Mouse (Mus musculus) embryo, embryonic 11.5 days (tissue): Measurements from ENCODE around the gene Gm28043.

Source experiments
- DNase-seq: peaks from one replicate; pipeline ENCODE4 v3.0.0-alpha.2; 2012; ENCODE audit warnings: low read depth, low spot score

Gm28043 gene

DNA sequence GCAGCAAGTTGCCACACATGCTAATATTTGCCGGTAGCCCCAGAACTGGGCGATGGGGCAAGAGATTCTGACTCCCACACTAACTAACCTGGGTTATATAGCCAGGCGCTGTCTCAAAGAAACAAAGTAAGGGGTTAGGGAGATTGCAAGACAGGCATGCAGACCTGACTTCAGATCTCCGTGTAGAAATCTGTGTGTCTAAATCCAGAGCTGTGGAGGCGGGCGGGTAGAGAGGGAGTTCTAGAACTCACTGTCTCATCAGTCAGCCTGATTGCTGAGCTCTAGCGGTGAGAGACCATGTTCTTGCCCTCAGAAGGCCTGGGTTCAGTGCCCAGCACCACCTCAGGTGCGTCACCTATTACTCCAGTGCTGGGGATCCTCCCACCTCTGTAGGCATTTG, 8.8 kb downstream of the Gm28043 start:
- no peak for DNase-seq

DNA sequence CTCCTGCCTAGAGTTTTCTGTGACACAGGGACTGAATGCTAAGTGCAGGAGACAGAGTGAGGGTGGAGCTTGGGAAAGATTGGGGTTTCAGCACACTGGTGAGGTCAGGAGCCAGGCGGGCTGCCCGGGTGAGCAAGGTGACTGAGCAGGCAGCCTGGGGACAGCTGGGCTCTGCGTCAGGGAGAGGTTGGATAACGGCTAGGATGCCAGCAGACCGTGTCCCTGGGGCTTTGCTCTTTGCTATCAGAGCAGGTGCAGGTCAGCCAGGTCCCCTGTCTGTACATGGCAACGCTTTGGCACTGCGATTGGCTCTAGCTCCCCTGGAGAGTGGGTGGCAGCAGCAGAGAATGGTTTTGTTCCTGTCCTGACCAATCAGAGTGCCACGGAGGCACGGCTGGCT, 12.6 kb downstream of the Gm28043 start:
- DNase-seq = no peak

DNA sequence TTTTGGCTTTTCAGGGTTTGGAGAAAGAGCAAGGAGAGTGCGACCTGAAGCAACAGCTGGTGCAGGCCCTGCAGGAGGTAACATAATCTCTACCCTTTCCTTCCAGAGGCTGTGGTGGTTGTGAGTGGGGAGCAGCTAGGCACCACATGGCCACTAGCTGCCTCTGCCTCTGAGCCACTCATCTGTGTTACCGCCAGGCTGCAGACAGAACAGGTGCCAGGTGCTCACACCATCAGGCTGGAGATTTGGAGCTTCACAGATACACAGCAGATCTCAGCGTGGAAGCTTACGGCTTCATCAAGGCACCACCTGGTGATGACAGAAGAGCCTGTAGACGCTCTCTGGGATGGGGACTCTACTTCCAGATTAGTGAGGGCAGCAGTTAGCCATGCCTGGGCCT, 14.3 kb downstream of the Gm28043 start:
- no peak for DNase-seq

DNA sequence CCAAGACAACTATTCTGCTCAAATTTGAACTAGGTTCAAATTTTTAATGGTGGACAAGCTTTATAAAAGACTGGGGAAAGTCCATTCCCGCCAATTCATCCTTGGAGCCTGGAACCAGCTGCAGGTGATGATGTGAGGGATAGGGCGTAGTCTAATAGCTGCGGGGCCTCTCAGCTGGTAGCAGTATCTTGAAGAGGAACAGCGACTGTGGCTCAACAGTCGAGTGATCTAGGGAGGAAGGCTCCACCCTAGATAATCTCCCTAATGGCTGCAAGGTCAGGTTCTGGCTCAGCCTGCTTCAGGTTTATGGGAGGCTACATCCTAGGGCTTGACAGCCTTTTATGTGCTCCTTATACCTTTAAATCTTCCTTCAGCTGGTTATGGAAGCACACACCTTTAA, 14.9 kb downstream of the Gm28043 start:
- DNase-seq = no peak

DNA sequence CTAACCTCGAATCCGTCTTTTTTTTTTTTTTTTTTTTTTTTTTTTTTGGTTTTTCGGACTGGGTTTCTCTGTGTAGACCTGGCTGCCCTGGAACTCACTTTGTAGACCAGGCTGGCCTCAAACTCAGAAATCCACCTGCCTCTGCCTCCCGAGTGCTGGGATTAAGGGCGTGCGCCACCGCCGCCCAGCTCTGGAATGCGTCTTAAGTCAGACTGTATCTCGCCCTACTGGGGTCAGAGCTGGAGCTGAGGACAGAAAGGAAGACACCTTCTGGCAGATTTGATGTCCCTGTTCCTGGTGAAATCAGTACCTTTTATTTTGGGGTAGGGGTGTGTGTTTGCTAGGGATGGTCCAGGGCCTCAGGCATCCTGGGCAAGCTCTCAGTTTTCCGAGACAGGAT, 17.6 kb downstream of the Gm28043 start:
- no peak for DNase-seq

DNA sequence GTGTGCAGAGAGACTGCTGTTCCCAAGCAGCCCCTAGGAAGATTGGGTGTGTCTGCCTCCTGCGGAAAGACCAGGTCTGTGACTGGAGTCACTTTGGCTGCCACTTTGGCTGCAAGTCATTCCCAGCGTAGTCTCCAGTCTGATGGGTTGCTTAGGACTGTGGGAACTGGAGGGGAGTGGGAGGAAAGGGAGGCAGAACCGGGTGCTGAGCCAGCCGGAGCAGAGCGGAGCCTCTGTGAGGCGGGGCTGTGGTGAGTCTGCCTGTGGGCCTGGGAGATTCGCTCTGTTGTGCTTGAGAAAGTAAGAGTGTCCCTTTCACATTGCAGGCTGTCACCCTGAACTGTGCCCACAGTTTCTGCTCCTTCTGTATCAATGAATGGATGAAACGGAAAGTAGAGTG, 20.8 kb downstream of the Gm28043 start:
- no peak for DNase-seq

DNA sequence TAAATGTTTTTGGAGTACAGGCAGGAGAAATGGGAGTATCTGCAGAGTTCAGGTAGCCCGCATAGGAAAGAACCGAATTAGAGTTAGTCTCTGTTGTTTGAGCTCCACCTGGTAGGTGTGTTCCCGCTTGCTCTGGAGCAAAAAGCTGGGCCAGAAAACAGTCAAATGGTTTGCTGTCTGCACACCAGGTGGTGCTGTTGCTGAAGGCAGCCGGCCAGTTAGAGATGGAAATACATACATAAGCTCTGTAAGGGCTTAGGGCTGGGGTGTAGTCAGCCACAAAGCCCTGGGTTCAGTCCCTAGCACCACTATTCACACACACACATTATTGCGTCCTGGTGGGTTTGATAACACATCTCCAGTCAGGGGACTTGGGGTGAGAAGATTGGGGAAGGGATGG, 21.4 kb downstream of the Gm28043 start:
- DNase-seq = no peak

DNA sequence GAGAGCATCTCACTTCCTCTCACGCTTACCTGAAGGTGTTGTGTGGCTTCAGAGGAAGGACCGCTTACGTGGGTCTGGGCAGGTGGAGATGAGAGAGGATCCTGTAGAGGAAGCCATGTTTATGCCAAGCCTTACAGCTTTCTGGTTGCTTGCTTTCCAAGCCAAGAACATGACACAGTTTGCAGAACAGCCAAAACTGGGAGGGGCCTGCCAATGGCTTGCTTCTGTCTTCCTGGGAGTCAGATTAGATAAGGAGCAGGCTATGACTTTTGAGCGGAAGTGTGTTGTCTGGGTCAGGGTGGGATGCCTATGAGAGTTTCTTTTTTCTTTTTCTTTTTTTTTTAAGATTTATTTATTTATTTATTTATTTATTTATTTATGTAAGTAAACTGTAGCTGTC, 22.7 kb downstream of the Gm28043 start:
- no peak for DNase-seq

DNA sequence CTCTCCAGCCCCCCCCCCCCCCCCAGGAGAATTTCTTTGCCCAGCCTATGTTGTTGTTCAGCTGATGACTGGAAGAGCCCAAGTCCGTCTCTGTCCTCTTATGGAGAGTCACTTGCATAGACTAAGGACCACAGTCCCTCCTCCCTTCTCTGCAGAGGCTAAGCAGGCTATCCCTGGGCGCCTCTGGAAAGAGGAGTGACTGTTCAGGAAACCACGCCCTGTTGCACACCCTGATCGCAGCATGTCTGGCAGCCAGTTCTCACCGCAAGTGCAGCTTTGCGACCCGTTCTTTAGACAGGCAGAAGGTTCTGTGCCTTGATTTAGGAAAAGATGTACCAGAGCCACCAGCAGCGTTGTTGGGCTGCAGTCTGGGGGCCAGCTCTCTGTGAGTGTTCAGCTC, 23.2 kb downstream of the Gm28043 start:
- DNase-seq = no peak

DNA sequence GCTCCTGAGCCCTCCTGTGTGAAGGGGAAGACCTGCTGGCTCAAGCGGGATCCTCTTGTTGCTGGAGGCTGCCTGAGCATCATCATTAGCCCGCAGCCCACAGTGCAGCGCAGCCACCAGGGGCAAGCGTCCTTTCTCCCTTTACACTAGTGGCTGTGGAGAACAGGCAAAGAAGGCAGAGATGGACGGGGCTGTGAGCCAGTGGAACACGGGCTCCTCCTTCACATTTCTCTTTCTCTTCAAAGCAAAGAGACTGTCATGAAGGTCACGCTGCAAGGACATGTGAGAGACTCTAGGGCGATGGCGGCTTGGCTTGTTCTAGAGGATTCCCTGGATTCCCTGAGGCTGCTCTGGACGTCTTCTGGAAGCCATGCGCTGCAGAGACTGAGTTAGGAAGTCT, 26.3 kb downstream of the Gm28043 start:
- DNase-seq = no peak

DNA sequence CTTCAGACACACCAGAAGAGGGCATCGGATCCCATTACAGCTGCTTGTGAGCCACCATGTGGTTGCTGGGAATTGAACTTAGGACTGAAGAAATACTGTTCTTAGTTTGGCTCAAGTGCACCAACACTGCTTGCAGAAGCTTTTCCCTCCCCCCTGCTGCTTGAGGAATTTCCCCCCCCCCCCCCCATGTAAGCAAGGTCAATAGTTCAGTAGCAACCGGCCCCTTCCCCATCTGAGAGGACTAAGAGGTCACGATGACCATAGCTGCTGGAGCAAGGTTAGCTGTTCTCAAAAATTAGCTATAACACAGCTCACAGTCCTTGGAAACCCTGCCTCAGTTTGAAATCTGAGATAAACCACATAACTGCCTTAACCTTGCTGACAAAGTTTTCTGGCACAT, 27.5 kb downstream of the Gm28043 start:
- DNase-seq = no peak

DNA sequence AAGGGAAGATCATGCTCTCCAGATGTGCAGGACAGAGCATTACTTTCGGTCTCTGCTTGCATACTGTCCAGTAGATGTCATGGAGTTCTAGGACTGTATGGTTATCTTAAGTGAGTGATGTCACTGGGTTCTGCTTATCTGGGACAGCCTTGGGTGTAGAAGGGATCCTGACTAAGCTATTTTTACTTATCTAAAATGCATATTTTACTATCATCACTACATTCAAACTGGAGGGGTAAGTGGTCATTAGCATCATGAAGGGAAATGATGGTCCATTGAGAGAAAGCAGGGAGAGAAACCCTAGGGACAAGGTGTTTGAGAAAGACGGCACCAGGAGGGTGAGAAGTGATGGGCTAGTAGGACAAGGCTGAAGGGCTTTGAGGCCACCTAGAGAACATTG, 43.6 kb downstream of the Gm28043 start:
- no peak for DNase-seq

DNA sequence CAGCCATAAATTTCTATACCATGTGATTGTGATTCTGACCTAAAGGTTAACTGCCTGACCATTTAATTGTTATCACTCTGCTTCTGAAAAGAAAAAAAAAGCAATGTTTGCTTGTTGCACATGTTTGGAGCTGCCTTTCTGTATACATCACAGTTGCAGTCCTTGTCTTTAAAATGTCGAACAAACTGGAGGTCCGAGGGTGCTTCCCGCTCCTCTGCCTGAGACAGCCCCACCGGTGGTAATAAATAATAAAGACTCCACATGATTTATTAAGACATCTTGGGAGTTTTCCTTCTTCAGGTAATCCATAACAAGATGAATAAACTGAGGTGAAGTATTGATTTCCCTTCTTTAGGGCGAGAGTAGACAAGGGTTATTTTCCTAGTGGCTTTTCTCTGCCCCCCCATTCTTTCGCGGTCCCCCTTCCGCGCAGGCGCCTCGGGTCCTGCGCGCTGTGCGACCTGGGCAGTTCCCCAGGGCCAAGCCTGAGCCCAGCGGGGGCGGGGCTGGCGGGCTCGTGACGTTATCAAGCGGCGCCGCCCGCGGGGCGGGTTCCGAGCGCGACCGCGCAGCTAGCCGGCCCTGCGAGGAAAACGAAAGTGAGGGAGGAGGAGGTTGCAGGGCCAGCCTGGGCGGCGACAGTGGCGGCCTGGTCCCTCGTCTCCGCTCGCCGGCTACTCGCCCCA, 45.5 kb downstream of the Gm28043 start, which contains the start of gene Cmtr1:
Gene Cmtr1 (plus strand): TSS at position 520 of the 686 bp plus-strand sequence.
- peak; percentile 92 for DNase-seq

DNA sequence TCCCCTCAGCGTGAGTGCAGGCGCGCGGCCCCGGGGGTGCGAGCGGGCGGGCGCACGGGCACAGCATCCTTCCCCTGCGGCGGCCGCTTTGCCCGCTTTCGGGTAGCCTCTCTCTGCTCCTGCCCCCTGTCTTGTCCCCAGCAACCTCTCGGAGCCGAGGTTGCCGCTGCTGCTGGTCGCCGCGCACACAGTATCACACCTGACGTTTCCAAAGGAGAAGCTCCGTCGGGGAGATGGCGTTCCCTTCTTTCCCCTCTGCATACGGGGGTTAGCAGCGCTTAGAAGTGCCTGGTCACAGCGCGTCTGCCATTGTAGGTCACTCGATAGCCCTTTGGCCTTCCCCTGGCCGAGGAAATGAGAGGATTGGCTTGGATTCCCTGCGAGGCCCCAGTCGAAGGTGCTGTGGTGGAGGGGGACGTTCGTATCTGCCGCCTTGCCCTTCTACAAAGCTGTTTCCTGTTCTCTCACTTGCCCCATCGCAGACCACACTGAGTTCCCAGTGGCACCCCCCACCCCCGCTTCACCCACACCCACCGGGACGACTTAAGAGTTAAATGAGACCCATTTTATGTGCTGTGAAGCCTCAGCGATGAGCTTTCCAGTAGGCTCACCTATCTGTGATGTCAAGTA, 46.2 kb downstream of the Gm28043 start:
- DNase-seq = peak; percentile 14

DNA sequence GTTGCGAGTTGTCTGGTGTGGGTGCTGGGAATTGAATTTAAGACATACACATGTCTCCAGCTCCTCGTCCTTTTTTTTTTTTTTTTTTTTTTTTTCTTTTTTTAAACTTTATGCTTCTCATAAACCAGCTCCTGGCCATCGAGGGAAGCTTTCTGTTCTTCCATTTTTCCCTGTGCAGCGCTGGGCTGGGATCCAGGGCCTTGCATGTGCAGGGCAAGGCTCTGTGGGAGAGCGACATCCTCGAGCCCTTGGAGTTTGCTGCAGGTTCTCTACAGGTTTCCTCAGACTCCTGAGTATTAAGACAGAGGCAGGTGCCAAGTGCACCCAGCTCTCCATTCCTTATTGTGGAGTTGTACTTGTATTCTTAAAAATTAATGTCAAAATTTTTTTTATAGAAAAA, 47.5 kb downstream of the Gm28043 start:
- no peak for DNase-seq

DNA sequence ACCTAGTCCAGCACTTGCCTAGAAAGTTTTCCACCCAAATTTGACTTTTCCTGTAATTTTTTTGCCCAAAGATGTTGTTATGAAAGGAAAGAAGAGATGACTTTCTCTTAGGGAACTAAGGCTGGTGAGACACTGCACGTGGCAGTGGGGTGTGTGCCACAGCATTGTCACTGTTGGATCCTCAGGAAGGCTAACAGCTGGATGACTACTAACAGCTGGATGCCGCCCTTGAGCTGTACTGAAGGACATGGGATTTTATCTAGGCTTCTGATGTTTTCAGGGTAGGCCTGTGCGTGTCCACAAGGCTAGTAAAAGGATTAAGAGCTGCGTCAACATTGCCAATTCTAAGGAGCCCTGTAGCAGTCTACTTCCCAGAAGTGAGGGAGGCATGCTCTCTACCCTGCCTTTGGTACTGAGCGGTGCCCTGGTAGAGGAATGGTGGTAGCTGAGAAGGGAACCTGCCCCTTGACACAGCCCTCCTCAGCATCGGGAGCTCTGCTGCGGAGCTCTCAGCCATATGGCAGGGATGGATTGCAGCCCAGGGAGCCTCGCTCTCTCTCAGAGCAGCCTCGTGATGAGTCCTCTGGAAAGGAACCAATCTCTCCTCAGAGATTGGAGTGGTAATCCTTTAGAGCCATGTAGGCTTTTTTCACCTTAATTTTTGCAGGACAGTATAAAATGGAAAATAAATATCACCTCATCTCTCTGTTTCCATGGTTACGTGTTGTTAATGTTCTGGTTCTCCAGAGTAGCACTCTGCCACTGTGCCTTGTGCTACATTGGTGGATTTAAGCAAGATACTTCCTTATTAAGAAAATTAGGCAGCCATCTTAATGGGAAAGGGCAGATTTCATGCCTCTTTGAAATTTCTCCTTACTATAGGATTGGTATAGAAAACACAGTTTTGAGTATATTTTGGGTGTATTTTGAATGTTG, 53.6 kb downstream of the Gm28043 start:
- no peak for DNase-seq

DNA sequence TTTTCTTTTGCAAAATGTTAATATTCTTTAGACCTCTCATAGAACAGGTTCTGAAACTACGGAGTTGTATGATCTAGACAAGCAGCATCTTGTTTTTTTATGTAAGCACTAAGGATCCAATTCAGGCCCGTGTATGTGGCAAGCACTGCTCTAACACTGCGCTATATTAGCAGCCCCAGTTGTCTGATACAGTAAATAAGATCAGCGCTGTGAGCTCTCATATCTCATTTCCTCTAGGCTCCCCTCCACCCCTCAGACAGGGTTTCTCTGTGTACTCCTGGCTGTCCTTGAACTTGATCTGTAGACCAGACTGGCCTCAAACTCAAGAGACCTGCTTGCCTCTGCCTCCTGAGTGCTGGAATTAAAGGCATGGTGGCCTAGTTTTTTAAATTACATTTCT, 54.4 kb downstream of the Gm28043 start:
- no peak for DNase-seq

DNA sequence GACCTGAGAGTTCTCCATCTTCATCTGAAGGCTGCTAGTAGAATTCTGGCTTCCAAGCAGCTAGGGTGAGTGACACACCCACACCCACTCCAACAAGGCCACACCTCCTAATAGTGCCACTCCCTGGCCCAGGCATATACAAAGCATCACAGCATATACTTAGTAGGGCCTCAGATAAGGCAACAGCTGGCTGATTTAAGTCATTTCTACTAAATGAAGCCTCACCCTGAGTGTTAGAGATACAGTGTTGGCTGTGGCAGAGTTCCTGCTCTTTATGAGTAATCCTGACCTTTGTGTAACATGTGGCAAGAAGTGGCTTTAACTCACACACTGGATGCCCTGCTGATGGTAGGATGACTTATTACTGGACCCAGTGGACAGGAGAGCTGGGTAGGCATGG, 55.3 kb downstream of the Gm28043 start:
- DNase-seq = no peak

DNA sequence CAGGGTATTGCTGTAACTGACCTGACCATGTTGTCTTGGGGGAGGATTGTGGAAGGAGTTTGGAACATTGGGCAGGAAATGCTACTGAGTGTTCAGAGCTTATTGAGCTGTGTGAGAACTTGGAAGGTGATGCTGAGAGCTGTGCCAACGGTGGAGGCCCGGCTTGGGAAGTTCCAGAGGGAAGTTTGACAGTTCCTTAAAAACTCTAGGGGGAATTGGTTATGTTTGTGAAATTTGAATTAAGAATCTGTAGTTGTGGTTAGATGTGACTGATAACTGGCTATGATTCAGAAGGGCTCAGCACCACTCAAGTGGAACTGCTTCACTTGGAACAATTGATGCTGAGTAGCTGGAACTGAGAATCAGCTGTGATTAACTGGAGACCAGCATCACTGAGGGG, 56.3 kb downstream of the Gm28043 start:
- no peak for DNase-seq

DNA sequence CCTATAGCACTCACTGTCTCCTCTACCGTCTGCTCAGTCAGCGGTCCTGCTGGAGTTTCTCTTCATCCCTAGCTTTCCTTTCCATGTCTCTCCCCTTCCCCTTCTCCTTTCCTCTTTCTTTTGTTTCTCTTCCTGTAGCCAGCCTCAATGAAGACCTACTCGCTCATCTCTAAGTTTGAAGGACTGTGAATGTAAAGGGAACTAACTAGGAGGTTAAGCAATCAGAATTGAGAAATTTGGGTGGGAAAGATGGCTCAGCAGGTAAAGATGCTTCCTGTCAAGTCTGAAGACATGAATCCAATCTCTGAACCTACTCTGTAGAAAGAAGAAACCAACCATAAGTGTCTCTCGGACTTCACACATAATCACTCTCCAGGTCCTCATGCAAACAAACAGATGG, 58.6 kb downstream of the Gm28043 start:
- no peak for DNase-seq

DNA sequence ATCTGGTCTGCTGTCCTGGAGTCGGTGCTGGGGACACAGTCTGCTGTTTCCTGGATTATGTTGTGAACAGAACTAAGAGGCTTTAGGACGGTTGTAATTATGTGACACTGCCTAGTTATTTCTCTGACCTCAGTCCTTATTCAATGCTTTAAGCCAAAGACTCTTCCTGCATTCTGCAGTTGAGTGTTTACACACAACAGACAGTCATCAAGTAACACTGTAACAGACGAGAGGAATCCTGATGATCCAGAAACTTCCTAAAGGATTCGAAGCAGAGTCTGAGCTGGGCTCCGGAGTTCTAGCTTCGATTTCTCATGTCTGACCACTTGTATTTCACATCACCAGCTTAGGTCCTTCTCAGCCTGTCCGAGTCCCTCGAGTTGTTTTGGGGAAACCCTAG, 63.9 kb downstream of the Gm28043 start:
- DNase-seq = no peak

DNA sequence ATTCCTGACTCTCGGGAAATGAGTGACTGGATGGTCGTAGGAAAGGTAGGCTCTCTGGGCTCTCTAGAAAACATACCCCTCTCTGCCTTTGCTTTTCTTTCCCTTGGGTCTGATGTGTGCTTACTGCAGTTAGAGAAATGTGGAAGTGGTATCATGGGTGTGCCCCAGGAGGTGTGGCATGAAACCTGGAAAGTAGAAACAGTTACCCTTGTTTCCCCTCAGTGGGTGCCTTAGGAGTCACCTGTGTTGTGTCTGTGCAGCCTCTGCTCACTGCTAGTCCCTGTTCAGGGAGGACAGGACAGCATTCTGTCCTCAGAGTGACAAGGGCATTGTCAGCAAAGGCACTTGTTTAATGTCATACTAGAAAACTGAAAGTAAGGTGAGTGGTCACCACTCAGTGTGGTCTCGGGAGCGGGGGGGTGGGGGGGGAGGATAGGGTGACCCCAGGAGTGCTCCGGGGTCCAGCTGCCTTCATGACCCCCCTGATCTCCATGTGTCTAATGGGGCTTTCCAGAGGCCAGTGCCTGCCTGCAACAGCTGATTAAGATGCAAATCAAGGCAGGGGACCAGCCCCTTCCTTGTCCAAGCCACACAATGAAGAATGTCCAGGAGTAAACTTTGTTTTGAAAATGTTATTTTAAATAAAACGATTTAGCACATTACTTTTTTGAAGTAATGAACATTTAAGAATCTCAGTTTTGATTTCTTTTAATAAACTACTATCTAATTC, 64.5 kb downstream of the Gm28043 start:
- no peak for DNase-seq
